Mouse (Mus musculus) embryo, embryonic 10 days (tissue): ENCODE data around the gene Arntl.
A peak's percentile ranks its signal among the peaks of the same experiment; 100 is the strongest.

Experiments
- DNase-seq: peaks from one replicate; pipeline ENCODE4 v3.0.0-alpha.2; 2015; ENCODE audit warnings: low spot score

Gene Arntl

DNA sequence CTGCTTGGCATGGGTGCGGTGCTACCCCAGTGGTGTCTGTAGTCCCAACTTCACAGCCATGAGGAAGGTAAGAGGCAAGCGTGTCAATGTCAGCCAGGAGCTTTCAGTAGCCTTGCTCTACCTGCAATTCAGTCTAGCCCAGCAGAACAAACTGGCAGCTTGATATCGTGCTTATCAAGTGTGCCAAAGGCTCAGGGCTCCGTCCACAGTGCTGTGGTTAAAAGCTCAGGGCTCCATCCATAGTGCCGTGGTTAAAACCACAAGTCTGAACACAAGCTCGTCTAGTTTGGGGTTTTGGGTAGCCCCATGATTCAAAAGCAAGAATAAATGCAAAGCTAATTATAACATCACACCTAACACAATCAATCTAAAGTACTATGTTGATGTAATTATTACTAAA, 87.3 kb downstream of the Arntl start:
- DNase-seq, result no peak

DNA sequence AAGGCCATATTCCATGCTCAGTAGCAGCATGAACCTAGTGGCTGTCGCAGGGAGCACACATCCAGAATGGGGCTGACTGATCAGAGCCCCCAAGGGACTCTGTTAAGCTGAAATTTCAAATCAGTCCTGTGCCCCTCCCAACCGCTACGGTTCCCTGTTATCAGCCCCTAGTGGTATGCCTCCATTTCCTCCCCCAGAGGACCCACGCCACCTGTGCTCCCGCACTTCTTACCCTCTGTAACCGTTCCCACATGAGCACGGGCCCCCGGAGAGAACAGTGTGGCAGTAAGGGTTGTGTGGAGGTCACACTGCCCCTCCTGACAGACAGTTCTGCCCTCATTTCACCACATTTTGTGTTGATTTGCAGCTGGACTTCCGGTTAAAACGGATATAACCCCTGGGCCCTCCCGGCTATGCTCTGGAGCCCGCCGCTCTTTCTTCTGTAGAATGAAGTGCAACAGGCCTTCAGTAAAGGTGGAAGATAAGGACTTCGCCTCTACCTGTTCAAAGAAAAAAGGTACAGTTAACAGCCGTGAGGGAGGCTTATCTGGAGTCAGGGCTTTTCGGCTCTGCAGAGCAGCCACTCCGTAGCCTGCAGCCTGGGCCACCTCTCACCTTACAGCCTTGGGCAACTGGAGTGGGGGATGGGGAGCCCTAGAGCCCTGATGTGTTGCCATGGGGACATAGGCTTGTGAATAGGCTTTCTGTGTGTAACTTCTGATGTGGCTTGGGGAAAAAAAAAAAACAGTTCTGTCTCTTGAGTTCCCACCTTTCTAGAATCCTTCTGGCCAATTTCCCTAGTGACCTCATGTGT, 88.0 kb downstream of the Arntl start:
- peak; percentile 79 for DNase-seq

DNA sequence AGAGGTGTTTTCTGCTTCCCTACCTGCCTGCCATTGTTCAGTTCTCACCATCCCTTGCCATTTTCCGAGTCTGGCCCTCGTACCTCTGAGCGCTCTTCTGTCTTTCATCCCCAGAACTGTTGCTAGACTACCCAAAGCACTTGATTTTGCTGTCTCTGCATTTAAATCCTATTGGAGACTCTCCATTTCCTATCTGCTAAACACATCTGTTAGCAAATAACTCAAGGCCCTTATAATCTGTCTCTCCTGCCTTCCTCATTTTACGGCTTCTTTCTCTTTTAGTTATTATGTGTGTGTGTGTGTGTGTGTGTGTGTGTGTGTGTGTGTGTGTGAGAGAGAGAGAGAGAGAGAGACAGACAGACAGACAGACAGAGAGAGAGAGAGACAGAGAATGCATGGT, 90.5 kb downstream of the Arntl start:
- no peak for DNase-seq

- no peak for DNase-seq
These were observed 102.9 kb downstream of the Arntl start for GRCm38 (mm10) chr7:113310136-113310535.

DNA sequence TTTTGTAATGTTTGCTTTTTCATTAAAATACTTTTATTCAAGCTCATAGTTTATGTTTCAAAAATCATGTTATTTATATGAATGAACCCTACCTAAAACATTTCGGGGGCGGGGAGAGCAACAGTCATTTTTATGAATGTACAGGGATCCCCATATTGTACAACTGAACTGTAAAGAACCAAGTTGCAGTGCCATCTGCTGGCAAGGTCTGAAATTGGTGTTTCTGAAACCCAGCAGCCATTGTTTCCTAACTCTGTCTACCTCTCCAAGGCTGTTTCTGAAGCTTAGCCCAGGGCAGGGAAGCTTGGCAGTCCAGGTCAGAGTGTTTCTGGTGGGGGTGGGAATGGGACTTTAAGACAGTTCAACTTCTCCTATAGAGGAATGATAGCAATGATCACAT, 104.5 kb downstream of the Arntl start:
- peak; percentile 83 for DNase-seq

GRCm38 (mm10) chr7:113320128-113320527, 112.9 kb downstream of the Arntl start:
- DNase-seq, result no peak

DNA sequence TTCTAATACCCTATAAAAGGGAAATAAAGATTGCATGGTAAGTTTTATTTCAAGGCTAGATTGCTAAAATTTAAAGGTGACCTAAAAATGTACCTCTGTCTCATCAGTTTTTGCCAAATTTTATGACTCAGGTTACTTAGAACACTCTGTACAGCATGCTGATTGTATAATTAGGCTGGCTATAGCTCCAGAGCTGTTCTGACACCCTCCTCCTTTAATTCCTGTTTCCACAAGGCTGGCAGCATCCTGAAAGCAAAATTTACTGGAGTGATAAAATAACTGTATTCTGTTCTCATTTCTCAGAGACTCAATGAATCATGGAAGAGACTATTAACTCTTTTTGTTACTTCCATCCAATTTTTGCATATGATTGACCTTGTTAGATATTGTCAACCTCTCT, 126.8 kb downstream of the Arntl start:
- no peak for DNase-seq

DNA sequence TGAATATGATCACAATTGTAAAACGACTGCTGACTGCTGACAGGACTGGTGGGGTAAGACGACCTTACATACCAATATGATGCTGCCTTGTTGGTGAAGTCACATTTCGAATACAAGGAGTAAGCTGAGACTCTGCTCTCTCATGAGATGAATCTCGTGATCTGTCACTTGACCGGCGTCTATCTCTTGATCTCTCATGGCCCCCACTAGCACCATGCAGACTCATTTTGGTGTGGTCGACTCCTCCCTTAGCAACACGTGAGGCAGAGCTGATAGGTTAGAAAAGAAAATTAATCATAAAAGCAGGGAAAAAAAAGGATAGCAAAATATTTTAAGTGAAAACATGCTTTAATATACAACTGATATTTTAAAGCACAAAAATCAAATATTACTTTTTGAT, 128.0 kb downstream of the Arntl start:
- DNase-seq, result no peak

DNA sequence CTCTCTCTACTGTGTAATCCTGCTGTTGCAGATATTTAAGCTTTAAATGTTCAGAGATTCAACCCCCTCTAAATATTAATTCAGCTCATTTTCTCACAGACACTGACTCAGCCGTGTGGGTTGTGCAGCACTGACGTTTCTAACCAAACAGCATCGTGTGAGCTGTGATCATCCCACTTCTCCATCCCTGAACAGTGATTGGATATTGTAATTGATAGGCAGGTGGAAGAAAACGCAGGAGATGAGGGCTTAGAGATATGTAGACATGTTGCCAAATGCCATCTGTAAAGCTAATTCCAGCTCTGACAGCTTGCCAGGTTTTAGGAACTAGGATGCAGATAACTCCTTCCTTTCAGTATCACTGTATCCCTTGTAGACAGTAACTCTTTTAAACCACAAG, 140.0 kb downstream of the Arntl start:
- DNase-seq, result no peak

- no peak for DNase-seq
These were observed 140.4 kb downstream of the Arntl start for GRCm38 (mm10) chr7:113347694-113348093.

DNA sequence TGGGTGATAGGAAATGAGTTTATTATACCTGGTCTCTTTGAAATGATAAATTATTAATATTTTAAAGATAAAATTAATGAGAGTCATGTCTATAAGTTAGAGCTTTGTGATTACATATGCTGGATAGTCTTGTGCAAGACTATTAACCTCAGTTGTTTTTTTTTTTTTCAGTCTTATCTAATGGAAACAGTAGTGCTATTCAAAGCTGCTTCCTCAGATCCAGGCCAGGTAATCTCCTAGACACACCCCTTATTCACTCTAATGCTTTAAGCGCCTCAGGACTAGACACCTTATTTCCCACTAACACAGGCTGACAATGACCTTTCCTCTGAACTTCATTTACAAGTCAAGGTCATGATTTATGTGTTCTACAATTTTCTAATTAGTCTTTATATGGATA, 141.8 kb downstream of the Arntl start:
- no peak for DNase-seq
